Comparison of ENCODE assay signal across 12 mouse cellular contexts in genomic region chr1:80606131-80606754, GRCm38 (mm10).
DNase-seq lines count a peak whose midpoint lies in the region; ATAC-seq and TF ChIP-seq lines count a peak whose summit lies in the region.
"Had no signal": no experiment of that assay in that cellular context is flagged by ENCODE, and none has a peak within 500 bp of the region (broad histone marks: within the 10 kb centered on the region; RNA-seq: fewer than 3 reads in every experiment).

No protein-coding gene starts in this region.

- no peaks in the 10 kb centered on the region for H3K36me3 ChIP-seq in heart, adult 2 months (ENCODE audit: control insufficient read depth, insufficient read depth, low read length)
- H3K36me3 ChIP-seq: heart, embryonic 15.5 days had no signal

- no peaks in the 10 kb centered on the region; the same call in 1 of the 2 replicates for H3K4me1 ChIP-seq in heart, adult 2 months (ENCODE audit: control insufficient read depth, insufficient read depth, low read length)
- H3K4me1 ChIP-seq: heart, embryonic 15.5 days had no signal

- no peaks in the 10 kb centered on the region for H3K27me3 ChIP-seq in heart, adult 2 months (ENCODE audit: control insufficient read depth, insufficient read depth, low read length)
- H3K27me3 ChIP-seq: heart, embryonic 15.5 days had no signal

- WGBS in heart, adult 2 months, result 46% methylated on average over 8 of the region's 8 CpGs

- DNase-seq in frontal cortex, postnatal 14 days (ENCODE audit: low spot score in 2 of 2), result no peak
- peak; percentile 37 for DNase-seq in right cerebral cortex, postnatal 25 days
- no peak for DNase-seq in right cerebral cortex, postnatal 10 days (ENCODE audit: low spot score in 2 of 2)
- DNase-seq in left cerebral cortex, adult 9 months (ENCODE audit: low spot score in 2 of 2), result peak; percentile 50 to 51
- peak; percentile 45 for DNase-seq in testis, postnatal 14 days (ENCODE audit: low spot score)
- DNase-seq in cerebellum, adult 9-11 months, result no peak
- no peak for DNase-seq in heart, adult 2 months
- DNase-seq: cerebellum, postnatal 36 days; kidney, adult 11 months; lung, postnatal 4 days had no signal

- no peak for TF ChIP-seq CTCF in heart, adult 2 months (IDR thresholded peaks at IDR 0.05)

- H3K4me3 ChIP-seq in heart, adult 2 months, result no peak overlapping the region
- H3K4me3 ChIP-seq: heart, embryonic 15.5 days had no signal

- no peak for TF ChIP-seq POLR2A in heart, adult 2 months (IDR thresholded peaks at IDR 0.05; ENCODE audit: insufficient read depth, low read depth, low read length)

- no peak overlapping the region for H3K9ac ChIP-seq in heart, adult 2 months (ENCODE audit: low read depth, low read length)
- H3K9ac ChIP-seq: heart, embryonic 15.5 days had no signal

- peak; percentile 85 for ATAC-seq in frontal cortex, adult (ENCODE audit: low TSS enrichment)

- no peak overlapping the region for H3K27ac ChIP-seq in heart, adult 2 months
- H3K27ac ChIP-seq: heart, embryonic 15.5 days had no signal

- no peak for TF ChIP-seq EP300 in heart, adult 2 months (IDR thresholded peaks at IDR 0.05; ENCODE audit: insufficient read depth, low read depth, low read length)

- intact Hi-C loops in heart, adult 2 months (cut with DNase I), result no loop called here

- H3K79me2 ChIP-seq in heart, adult 2 months (replicated peaks; ENCODE audit: control insufficient read depth, insufficient read depth, low read length), result no peaks in the 10 kb centered on the region

Comparison
In these comparisons a context has a peak if more than half of its experiments do, and no peak if none do; other contexts are left out.
1. DNase-seq: peak in right cerebral cortex, postnatal 25 days (single experiment), left cerebral cortex, adult 9 months (2 of 2) and testis, postnatal 14 days (single experiment); none in frontal cortex, postnatal 14 days (0 of 2), right cerebral cortex, postnatal 10 days (0 of 2), cerebellum, adult 9-11 months (single experiment) and heart, adult 2 months (0 of 2).